Mouse (Mus musculus) activated CD4-positive, CD25-positive, alpha-beta regulatory T cell, adult 4 months (primary cell): ENCODE measurements around the gene Ppp2r2c. TPM values are rescaled to one million over a fixed set of nuclear protein-coding genes. Genes with fewer than 3 reads are reported as not detected.
"Not testable (repeated sequence)": the region's sequence is repeated elsewhere in the genome, so short reads cannot be mapped to it uniquely, and the experiment has no call there.

ENCODE experiments used
- ATAC-seq: one replicate; pipeline ENCODE4 v1.8.0; 2017
- polyA plus RNA-seq, 2 experiments: library from polyadenylated mRNA; unstranded; fragments of 100-300 nt; shearing (Covaris generic); gene quantifications; one replicate each; pipeline ENCODE4 v1.2.1; 2017

Ppp2r2c gene
- polyA plus RNA-seq, 2 experiments from 2014 or later: not detected

DNA sequence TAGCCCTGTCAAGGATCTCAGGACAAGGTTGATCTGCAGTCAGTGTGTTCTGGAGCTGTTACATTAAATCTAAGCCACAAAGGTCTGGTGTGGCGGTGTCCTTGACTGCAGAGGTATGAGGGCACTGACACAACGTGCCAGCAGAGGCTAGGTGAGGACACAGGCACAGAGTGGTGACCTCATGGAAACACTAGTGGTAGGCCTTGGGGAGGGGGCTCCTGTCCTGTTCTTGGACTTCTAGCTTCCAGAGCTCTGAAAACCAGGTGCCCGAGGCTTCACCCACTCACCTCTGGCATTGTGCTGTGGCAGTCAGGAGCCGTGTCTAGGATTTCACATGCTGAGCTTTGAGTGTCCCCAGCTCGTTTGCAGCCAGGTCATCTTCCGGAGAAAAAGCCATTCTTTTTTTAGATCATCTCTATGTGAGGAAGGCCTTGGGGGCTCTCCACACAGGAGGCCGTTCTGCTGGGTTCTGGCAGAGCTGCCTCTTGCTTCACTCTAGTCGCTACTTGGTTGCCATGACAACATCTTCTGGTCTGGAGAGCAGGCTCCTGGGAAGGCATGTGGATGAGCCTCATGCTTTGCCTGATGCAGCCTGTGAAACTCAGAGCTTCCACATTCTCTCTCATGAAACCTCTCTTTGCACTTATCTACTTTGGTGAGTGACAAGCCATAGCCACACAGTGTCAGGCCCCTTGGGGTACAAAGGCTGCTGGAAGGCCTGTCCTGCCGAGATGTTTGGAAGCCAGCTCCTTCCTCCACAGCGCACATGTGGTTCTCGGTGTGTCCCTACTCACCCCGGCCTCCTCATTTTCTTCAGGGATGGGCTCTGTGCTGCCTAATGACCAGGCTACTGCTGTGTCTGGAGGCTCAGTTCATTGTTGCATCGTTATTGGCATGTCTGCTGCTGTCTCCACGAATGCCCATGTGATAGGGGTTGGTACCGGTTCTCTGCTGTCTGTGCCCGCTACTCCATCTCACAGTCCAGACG is 67.5 kb downstream of the Ppp2r2c start:
- ATAC-seq: no peak

DNA sequence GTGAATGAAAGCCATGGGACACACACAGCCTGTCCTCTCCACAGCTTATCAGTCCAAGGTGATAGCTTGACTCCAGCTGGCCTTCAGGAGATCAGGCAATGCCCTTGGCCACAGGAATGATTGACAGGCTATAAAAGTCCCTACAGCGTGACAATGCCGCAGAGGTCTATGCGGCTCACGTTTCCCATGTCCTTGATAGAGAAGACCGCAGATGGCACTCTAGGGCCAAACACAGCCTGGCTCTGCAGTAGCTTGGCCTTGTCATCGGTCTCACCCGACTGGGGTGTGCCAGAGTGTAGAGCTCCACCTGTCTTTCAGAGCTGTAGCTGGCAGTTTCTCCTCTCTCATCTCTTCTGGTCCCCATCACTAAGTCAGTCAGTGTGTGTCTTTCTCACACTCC is 68.2 kb downstream of the Ppp2r2c start:
- ATAC-seq: no peak

DNA sequence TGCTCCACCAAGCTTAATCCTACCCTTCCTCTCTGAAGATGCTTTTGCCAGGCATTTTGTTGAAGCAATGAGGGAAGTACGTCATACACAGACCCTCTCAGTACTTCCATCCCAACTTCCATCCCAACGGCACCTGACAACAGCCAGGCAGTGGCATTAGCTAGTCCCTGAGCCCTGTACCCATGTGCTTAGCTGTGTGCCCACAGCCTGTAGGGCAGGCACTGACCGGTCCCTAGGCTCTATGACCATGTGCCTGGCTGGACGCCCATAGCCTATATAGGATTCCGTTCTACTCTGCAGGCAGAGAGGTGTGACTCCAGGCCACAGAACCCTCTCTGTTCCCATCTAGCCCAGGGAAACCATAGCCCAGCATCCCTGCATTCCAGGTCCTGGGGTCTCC is 69.7 kb downstream of the Ppp2r2c start:
- ATAC-seq: no peak

DNA sequence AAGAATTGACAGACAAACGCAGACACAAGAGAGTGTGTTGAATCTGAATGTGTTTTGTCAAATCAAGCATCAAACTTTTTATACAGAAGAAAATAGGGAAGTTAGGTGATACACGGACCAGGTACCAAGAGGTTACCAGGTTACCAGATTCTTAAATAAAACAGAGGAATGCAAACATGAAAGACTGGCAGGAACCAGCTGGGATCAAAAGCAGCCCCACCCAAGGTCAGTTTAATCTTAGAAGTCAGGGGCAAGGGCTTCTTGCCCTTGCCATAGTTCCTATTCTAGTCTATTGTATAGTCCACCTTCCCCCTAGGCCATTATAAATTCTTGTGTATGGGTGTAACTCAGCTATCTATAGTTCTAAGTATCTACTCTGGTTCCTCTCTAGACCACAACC is 70.7 kb downstream of the Ppp2r2c start:
- not testable (repeated sequence) for ATAC-seq

DNA sequence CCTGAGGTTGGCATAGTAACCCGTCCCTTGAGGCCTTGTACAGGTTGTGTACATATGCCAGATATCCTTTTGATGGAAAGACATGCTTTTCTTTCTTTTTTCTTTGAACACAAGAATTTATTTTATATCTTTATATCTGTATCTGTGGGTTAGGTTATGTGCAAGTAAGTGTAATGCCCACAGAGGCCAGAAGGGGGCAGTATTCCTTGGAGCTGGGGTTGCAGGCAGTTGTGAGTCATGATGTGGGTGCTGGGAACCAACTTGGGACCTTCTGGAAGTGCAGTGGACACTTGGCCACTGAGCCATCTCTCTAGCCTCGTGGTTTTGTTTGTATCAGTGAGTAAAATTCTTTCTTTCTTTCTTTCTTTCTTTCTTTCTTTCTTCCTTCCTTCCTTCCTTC is 74.1 kb downstream of the Ppp2r2c start:
- no peak for ATAC-seq

DNA sequence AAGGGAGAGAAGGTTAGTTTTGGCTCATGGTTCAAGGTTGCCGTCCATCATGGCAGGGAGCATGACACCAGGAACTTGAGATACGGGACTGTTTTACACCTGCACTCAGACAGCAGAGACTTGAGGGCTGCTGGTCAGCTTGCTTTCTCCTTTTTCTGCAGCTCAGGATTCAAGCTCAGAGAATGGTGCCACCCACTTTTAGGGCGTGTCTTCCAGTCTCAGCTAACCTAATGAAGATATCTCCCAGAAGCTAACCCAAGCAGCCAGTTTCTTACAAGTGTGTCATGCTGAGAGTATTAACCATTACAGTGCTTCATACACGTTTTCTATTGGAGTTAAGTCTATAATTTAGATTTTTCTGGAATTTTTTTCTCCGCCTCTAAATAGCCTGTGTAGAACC is 76.2 kb downstream of the Ppp2r2c start:
- no peak for ATAC-seq

DNA sequence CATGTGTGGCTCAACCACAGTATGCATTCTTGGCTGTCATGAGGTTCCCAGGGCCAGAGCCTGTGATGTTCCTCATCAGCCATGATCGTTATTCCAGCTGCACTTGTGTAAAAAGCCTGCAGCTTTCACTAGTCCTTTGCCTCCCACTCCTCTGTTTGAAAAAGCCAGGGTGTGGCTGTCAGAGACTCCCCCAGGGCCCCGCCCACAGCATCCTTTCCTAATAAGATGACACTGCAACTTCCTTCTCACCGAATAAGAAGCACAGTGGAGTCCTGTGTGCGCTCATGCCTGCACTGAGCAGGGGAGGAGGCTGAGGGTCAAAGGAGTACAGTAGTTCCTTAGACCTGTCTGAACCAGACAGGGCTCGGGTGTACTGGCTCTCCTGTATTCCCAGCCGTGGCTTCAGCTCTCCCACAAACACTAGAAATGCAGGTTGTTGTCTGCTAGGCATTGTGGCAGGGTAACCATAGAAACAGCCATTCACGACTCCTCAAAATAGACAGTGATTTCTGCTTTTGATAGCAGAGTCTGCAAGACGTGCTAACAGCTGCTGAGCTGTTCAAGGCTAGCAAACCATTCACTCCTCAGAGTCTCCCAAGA is 76.9 kb downstream of the Ppp2r2c start:
- ATAC-seq: no peak

DNA sequence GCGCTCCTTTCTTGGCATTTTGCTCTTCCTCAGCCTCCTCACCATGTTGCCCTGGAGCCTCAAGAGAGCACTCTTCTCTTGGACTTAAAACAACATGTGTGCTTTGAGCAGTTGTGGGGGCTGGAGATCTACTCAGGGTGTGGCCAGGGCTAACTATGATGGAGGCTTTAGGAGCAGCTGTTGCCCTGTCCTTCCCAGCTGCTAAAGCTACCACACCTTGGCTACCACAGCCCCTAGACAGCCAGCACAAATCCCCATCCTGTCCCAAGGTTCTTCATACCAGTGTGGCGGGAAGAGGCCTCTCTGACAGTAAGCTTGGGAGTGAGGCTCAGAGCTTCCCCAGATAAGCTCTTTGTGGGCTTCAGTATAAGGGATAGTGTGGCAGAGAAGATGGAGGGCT is 77.4 kb downstream of the Ppp2r2c start:
- no peak for ATAC-seq

DNA sequence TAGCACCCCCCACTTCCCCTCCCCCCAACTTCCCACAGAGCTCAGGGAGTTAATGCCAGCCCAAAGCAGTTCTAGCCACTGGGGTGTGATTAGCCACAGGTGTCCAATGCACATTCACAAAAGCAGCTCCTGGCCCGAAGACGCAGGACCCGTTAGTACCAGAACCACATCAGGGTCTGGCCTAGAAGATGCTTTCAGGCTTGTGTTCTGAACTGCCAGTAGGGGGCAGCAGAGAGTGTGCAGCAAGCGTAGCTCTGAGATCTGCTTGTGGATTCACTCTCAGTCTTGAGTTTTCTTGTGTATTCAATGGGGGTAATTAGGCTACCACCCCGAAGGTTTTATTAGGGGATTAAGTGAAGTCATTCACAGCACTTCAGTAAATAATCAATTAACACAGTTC is 78.1 kb downstream of the Ppp2r2c start:
- no peak for ATAC-seq

DNA sequence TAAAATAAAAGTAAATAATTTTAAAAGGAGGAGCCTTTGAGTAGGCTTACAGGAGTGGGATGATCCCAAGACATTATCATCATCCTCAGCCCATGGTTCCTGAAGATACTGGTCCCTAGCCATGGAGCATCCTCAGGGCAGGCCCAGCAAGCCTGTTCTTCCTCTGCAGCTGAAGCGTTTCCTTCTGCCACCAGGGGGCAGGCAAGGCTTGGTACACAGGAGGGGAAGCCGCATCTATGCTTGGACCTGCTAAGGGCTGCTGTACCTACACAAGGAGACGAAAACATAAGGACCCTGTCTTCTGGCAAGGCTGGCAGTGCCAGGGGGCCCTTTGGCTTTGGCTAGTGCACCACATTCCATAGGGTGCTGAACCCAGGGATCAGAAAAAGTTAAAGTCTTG is 80.5 kb downstream of the Ppp2r2c start:
- peak; percentile 46 for ATAC-seq

DNA sequence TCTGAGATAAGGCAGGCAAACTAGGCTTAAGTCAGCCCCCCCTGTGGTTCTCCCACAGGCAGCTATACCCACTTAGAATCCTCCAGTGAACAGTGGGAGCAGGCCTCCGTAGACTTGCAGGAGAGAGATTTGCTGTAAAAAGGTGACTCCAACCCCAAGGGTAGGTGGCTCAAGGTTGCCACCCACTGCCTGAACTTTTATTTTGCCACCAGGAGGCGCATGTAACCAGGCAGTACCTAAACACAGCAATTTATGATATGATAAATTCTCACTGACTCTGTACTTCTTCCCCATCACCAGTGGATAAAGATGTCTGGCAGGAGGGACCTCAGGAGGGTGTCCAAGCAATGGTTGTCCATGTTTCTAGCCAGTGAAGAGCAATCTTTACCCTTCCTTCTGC is 82.6 kb downstream of the Ppp2r2c start:
- ATAC-seq: no peak

DNA sequence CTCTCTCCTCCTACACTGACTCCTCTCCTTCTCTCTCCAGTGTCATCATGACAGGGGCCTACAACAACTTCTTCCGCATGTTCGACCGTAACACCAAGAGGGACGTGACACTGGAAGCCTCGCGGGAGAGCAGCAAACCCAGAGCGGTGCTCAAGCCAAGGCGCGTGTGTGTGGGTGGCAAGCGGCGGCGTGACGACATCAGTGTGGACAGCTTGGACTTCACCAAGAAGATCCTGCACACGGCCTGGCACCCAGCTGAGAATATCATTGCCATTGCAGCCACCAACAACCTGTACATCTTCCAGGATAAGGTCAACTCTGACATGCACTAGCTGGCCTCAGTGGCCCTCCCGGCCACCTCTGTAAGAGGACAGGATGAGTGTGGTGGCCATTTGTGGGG is 84.0 kb downstream of the Ppp2r2c start:
- ATAC-seq: no peak

DNA sequence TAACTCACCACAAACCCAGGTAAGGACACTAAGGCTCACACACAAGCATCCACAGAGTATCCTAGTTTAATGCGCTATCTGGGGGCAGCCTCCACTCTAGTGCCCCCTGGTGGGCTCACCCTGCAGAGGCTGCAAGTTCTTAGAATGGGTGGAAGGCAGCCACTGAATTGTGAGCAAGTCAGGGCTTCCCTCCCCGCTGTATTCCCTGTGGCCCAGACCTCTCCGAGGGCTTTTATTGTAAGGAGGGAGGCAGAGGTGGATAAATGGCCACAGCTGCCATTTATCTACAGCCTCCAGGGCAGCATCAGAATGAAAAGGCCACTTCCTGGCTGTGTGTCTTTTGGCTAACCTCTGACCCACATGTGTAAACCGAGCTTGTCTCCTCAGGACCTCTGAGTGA is 87.1 kb downstream of the Ppp2r2c start:
- ATAC-seq: no peak

DNA sequence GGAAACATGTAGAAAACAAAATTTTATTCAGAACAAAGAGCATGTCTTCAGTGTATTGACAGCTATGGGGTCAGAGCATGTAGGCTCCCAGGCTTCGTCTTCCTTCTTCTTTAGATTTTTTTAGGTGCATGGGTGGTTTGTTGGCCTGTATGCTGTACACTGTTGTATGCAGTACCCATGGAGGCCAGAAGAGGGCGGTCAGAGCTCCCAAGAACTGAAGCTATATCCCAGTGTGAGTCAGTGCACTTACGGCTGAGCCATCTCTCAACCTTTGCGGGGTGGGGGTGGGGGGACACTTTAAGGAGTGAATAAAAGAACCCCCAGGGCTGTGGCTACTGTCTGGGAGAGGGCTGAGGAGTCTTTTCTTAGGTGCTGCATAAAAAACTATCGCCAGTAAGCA is 90.5 kb downstream of the Ppp2r2c start:
- ATAC-seq: peak; percentile 52

DNA sequence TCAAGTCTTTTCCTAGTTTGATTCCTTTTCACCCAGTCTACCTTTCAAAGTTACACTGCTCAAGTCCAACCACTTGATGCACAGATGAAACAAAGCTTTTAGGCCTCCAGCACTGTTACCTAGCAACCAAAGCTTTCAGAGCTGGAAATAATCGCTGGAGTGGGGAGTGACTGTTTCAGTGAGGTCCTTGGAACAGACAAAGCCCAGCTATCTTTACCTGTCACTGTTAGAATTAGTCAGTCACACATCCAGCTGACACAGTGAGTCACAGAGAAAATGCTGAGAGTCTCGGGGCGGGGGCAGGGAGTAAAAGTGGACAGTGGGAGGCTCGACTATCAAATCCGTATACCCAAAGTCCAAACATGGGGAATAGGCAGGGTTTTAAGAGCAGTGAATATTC is 92.2 kb downstream of the Ppp2r2c start:
- no peak for ATAC-seq

DNA sequence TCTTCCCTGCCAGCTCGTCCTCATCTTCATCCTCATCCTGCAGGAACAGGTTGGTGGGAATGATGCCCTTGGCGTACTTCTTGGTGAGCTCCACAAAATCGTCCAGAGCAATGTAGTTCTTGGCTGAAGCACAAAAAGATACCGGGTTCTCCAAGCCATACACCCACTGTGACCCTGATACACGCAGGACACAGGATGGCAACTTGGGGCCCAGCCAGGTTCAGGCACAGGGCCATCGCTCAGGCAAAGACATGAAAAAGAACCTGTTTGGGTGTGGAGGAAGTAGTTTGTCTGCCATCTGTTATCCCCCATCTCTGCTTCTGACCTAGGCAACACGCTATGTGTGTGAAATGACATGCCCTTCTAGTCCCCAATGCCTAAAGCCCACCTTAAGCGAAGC is 103.3 kb downstream of the Ppp2r2c start:
- no peak for ATAC-seq

DNA sequence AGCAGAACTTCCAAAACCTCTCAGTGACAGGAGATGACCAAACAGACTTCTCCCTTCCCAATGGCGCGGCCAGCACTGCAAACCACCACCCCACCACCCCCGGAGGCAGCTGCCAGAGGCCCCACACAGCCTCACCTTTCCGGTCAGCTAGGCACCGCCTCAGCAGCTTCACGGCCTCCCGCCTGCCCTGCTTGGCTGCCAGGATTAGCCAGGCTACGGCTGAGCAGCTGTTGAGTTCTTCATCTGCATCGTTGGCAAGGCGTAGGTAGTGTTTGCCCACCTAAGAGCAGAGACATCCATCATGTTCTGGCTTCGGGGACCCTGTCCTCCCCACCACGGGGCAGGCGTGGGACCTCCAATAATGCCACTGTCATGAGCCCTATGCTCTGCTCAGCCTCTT is 107.0 kb downstream of the Ppp2r2c start:
- no peak for ATAC-seq

DNA sequence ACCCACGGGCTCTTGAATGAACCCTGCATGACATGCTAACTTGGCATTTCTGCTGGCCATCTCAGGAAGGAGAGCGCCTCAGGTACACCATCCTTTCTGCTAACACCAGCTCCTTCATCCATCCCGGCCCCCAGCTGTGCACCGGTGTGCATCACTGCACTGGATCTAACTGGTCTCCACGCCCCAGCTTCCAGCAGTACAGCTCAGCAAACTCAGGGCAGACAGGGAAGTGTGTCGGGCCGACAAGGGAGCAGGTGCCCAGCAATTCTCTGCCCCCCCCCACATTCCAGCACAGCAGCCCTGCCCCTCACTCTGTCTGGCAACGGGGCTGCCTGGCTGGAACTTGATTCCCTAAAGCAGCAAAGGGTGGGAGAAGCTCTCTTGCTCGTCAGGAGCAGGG is 109.5 kb downstream of the Ppp2r2c start:
- ATAC-seq: no peak

DNA sequence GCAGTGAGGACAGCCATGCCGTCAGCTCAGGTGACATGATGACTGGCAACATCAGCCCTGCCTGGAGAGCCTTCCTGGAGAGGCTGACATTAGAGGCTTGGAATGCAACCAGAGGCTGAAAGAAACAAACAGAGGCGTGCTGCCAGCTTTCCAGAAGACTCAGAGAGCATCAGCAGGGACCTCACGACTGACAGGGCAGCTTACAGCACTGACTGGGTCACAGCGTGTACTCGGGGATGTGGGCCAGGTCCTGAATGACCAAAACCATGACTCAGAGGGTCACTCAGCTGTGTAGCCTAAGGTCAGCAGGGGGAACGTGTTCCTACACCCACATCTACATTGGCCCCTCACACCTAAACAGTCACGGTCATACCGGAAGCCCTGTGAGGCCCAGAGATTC is 110.7 kb downstream of the Ppp2r2c start:
- ATAC-seq: no peak

DNA sequence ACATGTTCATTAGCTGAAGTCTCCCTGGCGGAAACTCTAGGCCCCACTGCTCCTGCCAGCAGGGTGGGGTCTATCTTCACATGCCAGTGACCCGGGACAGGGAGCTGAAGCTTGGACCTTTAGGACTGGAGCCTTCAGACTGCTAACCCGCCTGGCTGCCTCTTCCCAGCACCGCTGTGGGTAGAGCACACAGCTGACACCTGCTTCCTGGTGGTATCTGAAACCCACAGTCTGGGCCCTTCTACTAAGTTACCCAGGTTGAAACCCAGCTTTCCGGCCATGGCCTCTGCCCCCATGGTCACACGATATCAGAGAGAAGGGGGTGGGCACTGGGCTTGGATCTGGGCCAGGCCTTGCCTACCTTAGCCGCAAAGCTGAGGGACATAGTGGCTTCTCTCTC is 111.3 kb downstream of the Ppp2r2c start:
- no peak for ATAC-seq

DNA sequence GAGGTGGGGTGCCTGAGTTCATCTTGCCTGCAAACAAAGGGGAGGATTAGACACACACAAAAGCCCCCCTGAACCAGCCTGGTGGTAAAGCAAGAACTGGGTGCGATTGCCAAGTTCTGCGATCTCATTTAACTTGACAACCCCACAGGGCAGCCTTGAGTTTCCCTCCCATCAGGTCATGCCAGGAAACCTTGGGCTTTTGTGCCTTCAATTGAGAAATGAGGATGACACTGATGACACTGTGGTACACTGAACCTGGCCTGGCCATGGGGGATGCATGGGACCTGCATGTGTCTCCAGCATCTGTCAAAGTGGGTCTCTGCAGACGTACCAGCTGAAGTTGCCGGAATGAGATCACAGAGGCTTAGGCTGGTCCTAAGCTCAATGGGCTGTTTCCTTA is 114.0 kb downstream of the Ppp2r2c start:
- ATAC-seq: no peak

DNA sequence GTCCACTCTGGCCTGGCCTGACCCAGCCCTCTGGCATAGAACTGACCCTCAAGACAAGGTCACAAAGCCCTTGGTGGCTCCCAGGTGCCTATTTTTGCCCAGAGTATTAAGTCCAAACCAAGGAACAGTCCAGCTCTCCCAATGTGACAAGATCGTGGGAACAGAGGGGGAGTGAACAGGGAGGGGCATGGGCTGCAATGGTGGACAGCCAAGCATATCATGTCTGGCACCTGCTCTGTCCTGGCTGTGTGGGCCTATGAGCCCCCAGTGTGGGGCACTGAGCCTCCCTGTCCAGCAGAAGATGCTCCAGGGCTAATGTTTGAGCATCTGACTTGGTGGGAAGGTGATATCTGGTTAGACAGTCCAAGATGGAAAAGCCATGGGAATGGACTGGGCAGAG is 118.3 kb downstream of the Ppp2r2c start:
- no peak for ATAC-seq

DNA sequence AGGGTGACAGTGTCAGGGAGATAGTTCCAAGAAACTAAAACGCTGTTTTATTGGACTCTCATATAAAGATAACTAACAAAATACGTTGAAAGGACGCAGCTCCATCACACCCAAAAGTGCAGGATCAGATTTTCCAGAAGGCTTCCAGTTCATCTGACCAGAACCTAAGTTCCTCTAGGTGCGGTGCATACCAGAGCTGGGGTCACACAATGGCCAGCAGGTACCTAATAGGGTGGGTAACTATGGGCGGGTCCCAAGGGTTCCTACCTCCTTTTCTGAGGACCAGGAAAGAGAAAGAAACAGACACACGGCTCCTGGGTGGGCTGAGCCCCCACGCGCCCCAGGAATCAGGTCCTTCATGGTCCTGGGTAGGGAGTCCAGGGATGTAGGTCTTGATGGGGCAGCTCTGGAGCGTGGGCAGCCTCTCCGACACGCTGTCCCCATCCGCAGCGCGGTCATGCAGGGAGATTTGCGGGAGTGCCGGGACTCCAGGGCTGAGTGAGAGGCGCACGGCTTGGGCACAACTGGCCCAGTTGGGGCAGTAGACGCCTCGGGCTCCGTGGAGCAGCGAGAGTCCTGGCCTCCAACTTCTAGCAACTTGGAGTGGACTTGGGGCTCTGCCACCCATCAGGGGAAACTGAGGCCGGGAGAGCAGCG is 119.9 kb downstream of the Ppp2r2c start:
- no peak for ATAC-seq
